Mouse (Mus musculus) ZHBTc4 (cell line): ENCODE data around the gene Pank4.

Experiments used
- DNase-seq: peaks from one replicate; pipeline ENCODE4 v3.0.0-alpha.2; 2011; ENCODE audit warnings: low read depth, low spot score

The Pank4 gene

DNA sequence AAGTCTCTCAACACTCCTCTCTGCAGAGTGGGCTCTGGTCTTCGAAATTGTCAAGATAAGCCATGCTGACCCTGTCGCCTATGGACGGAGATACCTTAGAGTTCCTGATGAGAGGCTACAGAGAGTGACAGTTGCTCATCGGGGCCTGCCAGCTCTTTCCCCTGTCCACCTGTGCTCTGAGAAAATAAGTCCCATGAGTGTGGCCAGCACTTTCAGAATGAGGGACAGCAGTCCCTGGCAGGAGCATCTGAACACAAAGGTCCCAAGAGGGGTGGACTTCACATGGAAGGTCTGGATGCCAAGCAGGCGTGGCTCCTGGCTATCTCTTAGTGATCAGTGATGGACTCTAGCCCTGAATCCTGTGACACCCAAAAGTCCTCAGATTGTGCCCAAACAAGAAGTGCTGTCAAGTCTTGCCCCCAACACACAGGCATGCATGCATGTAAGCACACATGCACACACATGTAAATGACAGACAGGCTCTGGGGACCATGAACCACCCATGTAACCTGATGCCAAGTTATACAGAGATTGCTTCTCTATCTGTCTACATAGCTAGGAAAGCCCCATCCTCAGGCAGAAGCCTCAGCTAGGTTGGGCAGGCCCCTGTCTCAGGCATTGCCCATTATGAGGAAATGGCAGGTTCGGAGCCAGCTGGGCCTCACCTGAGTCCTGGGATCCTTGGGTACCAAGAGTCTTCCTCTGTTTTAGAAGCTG is 20.4 kb upstream of the Pank4 start:
- no peak for DNase-seq

DNA sequence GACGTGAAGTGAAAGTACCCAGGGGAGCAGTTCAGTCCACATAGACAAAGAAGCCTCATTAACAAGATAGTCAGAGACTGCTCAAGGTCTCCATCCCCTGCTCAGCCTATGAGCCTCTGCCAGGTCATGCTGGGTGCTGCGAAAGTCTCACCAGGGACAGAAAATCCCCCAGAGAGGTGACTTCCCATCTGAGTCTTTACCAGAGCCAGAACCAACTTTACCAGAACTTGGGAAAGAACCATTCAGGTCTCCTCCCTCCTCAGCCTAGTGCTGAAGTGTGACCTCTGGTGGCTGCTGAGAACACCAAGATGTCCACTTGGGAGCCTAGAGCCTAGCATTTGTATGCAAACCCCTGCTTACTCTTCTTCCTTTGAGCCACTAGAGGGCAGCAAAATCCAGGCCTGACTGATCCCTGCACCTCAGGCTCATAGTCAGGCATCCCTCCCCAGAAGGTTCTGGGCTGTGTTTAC is 19.8 kb upstream of the Pank4 start:
- DNase-seq: peak; percentile 95

DNA sequence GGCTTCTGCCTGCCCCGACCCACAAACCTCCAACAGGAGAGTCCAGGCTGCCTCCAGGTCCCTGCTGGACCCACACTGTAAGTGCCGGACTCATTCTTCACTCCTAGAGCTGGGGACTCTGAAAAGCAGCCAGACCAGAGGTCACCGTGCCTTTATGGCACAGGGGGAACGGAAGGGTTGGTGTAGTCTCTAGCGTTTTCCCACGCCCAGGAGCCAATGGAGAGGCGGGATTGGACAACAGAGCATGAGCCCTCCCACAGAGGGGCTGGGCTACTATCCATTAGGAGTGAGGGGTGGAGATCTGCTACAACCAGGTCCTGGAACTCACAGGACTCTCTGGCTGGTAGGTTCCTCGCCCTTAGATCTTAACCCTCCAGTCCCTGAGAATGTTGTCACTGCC is 17.6 kb upstream of the Pank4 start:
- DNase-seq: peak; percentile 95

DNA sequence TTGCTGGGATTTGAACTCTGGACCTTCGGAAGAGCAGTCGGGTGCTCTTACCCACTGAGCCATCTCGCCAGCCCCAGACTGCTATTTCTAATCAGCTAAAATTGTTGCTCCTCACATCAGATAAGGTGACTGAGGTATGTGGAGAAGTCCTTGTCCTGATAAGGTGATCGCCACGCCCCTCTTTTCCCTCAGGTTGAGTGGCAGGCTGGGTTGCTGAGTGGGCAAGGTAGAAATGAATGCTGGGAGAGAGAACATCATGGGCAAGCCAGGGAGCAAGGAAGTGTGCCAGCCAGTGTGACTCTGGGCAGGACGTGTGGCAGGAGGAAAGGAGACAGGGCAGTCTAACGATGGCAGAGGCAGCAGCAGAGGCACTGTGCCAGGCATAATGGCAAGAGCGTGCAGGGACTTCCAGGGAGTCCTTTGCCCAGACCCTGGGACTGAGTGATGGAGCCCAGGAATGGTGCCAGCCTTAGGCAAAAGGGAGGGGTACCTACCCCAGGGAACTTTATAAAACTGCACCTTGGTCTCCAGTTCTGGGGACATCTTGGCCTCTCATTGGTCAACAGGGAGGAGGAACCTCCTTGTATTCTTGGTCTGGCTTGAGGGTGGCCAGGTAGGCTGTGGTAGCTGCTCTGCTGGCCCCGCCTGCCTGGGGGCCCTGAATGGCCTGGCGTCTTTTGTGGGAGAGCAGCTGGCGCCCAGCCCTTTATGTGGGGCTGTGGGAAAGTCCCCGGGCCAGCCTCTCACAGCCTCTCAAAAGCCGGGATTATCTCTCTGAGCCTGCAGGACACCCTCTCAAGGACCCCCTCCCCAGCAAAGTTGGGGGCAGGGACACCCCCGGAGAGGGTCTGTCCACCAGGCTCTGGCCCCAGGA is 15.6 kb upstream of the Pank4 start:
- DNase-seq: no peak

DNA sequence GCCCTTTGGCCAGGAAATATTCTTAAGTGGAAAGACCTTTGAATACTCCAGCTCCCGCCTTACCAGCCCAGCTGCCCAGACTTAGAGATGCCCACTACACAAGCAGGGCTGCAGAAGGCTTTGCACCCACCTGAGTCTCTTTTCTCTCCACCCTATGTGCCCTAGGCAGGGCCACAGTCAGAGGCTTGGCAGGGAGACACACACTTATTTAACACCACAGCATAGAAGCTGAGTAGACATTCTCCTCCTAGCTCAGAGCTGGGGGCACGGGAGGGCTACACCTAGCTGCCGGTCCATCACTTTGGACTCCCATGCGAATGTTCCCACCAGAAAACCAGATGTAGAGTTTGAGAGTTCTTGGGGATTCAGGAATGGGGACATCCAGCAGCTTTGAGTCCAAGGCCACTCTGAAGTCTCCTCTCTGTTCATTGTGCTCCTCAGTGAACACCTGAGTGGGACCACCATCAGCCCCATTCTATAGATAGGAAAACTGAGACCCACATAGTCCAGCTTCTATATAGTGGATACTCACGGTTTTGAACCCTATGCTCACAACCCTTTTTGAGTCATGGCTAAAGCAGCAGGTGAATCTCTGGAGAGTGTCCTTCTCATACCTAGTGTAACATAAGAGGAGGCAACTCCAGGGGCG is 14.9 kb upstream of the Pank4 start:
- no peak for DNase-seq

DNA sequence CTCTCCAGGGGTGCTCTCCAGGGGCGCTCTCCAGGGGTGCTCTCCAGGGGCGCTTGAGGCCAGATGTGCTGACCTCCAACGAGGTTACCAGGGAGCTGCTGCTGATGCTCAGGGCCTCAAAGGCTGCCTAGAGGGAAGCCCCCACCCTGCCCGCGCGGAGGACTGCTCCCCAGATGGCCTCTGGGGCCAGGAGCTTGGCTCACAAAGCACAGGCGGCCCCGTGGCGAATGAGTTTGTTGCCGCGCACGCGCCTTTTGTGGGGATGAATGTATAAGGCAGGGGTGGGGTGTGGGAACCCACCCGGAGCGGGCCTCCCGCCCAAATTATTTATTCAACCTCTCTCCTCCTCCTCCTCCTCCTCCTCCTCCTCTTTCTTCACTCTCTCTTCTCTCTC is 14.3 kb upstream of the Pank4 start:
- no peak for DNase-seq

DNA sequence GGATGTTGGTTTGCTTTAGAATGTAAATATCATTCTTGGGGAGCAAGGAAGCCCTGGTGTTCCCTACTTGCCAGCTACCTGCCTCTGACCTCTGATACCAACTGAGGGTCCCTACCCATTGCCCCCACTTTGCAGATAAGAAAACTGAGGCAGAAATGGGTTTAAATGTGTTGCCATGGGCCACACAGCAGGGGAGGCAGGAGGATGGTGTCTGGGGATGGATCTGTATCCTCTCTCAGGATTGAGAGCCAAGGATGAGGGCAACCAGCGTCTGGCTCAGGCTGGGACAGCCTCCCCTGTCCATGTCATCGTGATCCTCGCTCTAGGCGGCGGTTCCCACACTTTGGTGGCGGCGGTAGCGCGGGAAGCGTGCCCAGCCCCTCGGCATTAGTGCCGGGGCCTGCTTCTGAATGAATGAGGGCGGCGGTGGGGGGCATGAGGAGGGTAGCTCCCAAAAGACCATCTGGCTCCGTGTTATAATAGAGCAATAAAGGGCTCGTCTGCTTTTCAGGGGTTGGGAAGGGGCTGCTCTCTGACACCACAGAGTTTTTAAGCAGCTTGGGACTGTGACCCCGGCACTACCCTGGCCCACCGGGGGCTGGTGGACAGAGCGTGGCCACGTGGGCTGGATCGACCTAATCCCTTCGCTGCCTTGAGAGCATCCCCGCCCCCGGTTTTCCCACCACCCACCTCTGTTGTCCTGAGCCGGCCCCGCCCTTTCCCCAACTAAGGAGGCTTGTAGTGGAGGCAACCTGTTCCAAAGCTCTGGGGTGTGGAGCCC is 11.3 kb upstream of the Pank4 start:
- DNase-seq: no peak

DNA sequence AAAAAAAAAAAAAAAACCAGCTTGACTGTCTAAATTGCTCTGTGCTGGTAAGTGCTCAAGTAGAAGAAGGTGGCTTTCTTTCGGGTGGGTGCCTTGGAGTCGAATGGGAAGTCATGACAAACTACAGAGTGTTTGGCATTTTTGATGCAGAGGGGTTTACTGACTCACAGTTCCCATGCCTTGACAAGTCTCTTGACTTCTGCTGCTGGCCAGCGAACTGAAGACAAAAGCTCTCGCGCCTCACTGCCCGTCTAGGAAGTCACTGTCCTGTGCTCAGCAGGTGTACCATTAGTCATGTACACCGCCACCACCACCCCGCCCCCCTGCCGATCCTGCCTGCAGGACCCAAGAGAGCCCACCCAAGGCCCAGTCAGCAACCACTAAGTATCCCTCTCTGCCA is 7.3 kb upstream of the Pank4 start:
- DNase-seq: no peak

DNA sequence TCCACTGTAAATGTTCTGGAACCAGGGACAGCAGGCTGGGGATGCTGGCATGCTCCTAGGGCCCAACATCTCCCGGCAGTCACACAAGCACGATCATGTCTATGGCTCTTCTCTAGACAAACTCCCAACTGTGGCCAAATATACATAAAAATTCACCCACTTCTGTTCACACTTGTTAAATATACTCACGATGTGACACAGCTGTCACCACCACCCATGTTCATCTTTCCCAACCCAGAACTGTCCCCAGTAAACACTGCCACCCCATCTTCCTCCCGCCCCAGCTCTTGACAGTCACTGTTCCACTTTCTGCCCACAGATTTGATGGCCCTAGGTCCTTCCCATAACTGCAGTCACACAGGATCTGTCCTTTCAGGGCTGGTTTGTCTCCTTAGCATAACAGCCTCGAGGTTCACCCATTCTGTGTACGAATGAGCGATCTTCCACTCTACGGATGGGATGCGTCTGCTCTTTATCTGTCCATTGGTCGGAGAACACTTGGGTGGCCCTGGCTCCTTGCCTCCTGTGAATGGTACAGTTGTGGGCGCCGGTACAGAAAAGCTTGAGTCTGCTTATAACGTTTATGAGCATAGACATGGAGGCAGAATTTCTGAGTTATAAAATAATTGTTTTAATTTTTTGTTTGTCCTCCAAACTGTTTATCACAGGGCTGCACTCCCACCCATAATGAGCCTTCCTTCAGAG is 6.5 kb upstream of the Pank4 start:
- no peak for DNase-seq

DNA sequence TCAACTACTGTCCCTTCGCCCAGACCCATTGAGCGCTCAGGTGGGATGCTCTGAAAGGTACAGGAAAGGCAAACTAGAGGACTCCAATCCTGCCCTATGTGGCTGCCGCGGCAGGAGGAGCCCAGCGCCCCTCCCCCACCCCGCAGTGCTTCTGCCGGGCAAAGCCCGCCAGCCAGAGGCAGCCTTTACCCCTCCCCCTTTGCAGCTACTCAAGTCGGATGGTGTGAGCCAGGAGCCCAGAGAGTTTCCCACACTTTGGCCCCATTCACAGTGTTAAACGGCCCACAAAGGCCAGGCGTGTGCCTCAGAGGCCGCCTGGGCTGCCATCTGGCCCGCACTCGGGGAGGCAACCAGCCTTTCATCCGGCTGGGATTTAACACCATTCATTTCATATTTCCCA is 5.8 kb upstream of the Pank4 start:
- DNase-seq: peak; percentile 82

DNA sequence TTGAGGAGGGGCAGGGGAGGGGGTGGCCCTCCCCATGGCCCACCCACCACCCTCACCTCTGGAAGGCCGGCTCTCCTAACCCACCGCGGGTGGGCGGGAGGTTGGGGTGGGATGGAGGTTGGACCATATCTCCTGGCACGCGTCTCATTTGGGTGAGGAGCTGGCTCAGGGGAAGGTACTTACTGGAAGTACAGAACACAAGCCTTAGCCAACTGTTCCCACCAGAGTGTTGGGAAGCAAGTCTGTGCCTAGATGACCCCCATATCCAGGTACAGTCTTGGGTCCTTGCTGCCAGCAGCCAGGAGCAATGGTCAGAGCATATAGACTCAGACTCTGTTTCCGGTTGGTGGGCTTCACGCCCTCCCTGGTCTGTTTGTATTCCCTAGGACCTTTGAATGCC is 5.3 kb upstream of the Pank4 start:
- no peak for DNase-seq

DNA sequence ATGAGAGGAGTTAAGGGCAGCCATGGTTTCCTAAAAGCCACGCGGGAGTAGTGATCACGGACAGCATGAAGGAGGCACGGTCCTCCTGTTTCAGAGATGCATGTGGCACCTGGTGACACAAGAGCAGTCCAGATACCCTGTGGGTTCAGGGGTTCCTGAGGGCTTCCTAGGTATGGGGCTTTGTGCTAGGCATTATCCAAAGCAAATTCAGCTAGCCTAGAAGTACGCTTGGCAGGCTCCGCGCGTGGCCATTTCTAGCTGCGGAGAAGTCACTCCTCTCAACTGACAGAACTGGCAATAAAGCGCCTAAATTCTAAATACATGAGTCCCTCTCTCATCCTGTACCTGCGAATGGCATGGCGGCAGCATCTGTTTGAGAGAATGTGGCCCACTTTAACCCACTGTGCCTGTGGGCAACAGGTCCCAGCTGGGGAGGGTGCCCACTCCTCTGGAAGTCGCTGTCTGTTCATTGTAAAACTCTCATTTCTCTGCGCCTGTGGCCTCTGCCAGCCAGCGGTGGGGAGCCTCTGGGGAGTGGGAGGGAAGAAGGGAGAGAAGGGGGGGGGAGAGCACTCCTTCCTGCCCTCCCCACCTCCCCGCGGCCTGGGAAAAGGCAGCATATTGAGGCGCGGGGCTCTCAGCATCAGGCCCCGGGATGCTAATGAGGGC is 3.8 kb upstream of the Pank4 start:
- no peak for DNase-seq

DNA sequence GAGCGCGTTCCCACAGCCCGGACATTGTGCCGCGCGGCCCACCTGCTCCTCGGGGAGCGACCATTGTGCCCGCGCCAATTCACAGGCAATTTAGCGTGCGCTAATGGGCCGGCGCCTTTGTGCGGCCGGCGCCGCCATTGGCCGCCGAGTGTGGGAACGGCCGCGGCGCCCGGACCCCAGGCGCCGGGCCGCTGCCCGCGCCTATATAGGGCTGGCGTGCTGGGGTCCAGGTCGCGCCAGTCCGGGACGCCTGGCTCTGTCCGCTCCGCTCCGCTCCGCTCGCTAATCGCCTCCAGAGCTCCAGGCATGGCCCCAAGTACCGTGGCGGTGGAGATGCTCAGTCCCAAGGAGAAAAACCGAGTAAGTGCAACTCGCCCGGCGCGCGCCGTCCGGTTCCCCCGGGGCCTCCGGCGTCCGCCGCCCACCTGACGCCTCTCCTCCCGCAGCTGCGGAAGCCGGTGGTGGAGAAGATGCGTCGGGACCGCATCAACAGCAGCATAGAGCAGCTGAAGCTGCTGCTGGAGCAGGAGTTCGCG is 3.2 kb upstream of the Pank4 start, which contains the start of gene Hes5:
Gene Hes5 (plus strand): TSS at position 234 of the 536 bp plus-strand sequence.
- peak; percentile 68 for DNase-seq

DNA sequence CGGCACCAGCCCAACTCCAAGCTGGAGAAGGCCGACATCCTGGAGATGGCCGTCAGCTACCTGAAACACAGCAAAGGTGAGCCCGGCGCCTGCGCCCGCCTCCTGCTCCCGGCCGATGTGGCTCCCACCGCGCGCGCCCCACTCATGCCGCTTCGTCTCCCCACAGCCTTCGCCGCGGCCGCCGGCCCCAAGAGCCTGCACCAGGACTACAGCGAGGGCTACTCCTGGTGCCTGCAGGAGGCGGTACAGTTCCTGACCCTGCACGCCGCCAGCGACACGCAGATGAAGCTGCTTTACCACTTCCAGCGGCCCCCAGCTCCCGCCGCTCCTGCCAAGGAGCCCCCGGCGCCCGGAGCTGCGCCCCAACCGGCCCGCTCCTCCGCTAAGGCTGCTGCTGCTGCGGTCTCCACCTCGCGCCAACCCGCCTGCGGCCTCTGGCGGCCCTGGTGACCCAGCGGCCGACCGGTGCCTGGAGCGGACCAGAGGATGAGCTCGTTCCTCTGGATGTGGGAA is 2.6 kb upstream of the Pank4 start:
- DNase-seq: peak; percentile 73

DNA sequence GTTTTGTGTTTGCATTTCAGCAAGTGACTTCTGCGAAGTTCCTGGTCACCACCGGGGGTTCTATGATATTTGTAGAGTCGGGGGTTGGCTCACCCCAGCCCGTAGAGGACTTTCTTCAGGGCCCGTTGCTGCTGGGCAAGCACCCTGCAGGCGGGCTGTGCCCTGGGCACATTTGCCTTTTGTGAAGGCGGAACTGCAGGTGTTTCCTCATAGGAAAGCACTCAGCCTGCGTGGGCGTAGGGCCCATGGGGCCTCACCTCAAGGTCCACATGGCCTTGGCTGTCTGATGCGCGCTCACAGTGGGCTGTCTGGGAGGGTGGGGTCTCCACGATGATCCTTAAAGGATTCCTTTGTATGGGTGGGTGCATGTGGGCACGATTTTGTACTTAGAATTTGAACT is 2.0 kb upstream of the Pank4 start:
- no peak for DNase-seq

DNA sequence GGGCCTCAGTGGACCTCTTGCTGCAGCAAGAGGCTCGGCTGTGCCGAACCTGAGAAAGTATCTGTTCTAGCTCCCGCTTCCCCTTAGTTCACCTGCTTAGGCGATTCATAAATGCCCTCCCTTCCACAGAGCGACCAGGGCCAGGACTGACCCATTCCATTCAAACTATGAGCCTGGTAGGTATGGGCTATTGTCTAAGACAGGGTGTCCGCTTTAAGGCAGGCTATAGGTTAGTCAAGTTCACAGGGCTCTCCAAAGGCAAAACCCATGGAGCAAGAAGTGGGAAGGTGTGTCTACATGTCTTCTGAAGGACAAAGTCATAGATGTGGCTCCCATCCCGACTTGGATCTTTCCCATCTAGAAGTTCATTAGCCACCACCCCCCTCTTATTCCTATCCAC is 1.2 kb upstream of the Pank4 start:
- no peak for DNase-seq

DNA sequence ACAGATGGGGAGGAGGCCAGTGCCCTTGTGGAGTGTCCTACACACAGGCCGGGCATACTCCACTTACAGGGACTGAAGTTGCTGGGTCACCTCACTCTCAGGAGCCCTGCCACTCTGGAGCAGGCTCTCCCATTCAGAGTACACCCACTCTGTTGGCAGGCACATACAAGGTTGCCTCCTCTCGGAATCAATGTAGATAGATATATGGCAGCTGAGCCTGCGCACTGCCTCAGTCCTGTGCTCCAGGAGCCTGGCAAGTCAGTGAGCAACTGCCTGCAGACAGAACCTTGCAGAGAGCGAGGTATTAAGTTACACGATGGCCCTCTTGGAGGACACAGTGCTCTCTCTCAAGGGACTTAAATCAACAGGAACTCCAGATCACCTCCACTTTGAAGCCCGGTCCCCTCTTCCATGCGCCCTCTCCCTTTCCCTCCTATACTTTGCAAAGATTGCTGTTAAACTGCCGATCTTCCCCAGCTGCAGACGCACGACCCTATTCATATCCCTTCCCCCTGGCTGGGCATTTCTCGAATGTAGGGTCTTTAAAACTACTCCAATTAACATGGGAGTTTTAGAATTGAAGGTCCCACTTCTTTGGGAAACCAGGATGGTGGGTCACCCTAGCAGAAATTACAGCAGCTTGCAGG is 610 bp upstream of the Pank4 start:
- DNase-seq: no peak

DNA sequence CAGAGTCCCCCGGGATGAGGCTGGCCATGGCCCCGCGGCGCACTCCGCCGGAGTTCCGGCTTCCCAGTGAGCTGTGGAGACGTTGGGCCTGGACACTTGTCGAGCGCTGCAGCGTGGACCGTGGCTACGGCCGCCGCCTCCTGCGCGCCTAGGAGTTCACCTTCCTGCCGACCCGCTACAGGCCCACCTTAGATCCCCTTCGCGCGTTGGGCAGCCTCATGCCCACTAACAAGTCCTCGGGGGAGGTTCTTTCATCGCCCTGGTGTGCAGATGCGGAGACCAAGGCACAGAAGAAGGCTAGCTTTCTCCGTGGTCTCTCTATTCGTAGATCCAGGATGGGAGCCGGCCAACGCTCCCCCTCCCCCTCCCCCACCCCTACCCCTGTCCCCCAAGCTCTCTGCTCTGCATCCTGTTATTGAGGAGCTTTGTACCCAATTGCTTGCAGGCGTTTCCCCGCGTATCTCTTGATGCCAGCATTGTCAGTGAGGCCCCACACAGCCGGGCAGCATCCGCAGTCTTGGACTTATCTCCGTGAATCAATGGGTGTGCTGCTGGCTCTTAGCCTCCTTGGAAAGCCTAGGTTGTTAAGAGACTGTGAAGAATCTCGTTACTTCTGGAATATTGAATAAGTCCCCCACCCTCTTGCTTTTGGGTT is 785 bp downstream of the Pank4 start:
- DNase-seq: no peak

DNA sequence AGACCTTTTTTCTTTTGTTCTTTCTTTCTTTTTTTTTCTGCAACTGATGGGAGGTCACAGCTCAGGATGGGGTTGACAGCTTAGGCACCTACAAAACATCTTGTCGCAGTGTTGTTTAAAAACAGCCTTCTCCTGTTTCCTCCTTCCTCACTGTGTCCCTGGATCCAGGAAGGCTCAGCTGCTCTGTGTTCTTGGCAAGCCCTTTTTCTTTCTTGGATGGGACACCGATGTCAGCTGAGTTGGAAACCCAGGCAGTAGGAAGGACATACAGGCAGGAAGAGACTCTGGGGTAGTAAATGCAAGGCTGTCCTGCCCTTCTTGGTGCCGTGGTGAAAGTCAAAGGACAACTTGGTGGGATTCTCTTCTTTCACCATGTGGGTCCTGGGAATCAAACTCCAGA is 1.9 kb downstream of the Pank4 start:
- DNase-seq: no peak
